Mouse (Mus musculus): Measurements from ENCODE around the gene Polr1d. TPM values are rescaled to one million over a fixed set of nuclear protein-coding genes. Genes with fewer than 3 reads are reported as not detected.

Gene Polr1d
- total RNA-seq, 2 experiments from 2014 or later = 83.4 to 85.4 TPM

DNA sequence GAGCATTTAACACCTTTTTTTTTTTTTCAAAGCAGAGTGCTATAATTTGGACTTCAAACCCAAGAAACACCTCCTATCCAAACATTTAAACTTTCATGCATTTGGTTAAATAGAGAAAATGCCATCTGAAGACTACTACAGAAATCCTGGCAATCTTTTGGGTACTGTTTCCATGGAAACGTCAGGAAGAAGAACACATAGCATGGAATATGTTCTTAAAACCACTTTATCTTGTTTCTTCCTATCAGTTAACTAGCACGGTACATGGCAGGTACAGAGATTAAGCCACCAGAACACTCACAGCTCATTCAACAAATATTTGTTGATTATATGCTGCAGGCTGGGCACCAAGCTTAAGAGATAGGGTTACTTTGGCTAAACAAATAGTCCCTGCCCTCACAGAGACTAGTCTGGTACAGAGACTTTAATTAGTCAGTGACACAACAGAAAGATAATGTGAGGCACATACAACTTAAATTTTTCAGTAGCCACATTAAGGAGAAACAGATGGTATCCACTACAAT is 22.0 kb upstream of the Polr1d start:
- DNase-seq (ENCODE audit: low spot score) = no peak

DNA sequence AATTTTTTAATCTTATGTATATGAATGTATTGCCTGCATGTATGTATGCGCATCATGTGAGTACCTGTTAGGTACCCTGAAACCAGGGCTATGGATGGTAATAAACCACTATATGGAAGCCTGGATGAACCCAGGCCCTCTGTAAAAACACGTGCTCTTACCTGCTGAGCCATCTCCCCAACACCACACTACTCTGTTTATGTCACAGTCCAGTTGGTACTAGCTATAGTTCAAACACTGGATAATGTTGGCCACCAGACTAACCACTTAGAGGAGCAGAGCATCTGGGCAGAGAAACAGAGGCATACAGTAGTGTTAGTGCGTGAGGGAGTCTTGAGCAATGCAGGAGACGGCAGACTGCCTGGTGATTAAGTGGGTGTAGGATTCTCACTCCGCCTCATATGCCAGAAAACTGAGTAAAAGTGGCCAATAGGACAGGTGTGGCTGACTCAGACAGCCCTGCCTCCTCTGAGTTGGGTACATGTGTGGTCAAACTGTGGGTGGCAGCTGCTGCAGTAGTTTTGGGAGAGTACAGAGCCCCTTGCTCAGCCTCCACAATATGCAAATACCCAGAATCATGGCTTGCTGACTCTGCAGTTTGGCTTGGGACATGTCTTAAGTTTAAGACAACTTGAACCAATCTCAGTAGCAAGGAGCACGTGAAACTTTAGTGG is 21.1 kb upstream of the Polr1d start:
- no peak for DNase-seq (ENCODE audit: low spot score)

DNA sequence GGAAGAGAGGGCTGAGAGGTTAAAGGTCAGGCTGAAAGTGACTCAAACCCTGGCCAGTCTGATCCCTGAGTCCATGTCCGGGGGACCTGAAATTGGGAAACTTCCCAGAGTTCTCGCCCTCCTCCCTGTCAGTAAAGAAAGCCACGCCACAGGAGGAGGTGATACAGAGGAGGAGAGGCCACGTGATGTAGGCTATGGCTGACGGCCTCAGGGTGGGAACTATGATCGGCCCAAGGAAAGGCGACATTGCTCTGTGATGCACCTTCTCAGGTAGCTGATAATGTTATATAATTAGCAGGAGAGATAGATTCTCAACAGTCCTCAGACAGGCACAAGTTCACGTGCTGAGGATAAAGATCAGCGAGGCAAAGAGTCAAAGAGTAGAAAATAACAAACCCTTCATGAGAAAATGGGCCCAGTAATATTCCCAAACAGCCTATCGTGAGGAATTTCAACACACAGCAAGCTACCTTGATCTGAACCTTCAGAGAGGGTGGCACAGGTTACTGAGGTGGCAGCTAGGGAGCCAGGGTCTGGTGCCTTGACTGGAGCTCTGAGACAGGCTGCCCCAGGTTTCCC is 20.0 kb upstream of the Polr1d start:
- no peak for DNase-seq (ENCODE audit: low spot score)

DNA sequence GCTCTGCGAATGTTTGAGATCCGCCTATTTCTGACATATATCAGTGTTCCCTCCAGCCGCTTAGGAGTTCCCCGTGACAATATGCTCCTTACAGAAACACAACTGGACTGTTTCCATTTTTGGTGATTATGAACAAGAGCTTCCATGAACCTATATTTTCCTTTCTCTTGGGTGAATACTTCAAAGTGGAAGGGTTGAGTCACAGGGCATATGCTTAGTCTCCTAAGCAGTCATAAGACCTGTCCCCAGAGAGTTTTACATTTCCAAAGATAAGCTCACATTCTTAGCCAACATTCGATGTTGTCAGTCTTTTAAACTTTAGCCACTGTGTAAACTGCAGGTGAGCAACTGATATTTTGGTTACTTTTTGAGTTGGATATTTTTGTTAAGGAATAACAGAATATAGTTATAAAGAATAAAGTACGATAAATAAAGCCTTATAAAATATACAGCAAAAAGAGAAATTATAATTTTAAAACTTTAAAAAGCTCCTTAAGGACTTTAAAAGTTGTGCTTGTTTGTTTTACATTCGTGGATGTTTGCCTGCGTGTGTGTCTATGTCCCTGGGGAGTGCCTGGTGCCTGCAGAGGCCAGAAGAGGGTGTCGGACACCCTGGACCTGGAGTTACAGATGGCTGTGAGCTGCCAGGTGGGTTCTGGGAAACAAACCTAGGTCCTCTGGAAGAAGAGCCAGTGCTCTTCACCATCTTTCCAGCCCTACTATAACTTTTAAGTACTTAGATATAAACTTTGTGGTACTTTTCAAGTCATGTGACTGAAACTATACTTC is 19.0 kb upstream of the Polr1d start:
- no peak for DNase-seq (ENCODE audit: low spot score)

DNA sequence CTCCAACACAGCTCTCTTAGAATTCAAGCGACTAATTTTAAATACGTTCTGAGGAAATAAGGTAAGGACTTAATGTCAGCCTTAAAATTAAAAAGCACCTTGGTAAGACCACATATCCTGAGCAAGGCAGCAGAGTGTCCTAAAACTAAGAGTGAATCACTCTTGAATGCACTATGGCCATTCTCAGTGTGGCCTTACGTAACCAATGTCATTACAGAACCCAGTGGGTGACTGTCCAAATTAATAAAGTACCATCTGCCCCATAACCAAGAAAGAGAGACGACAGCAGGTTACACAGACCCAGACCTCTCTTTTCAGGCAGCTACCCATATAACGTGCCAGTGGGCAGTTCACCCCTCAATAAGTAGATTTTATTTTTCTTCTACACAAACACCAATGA is 18.2 kb upstream of the Polr1d start:
- no peak for DNase-seq (ENCODE audit: low spot score)

DNA sequence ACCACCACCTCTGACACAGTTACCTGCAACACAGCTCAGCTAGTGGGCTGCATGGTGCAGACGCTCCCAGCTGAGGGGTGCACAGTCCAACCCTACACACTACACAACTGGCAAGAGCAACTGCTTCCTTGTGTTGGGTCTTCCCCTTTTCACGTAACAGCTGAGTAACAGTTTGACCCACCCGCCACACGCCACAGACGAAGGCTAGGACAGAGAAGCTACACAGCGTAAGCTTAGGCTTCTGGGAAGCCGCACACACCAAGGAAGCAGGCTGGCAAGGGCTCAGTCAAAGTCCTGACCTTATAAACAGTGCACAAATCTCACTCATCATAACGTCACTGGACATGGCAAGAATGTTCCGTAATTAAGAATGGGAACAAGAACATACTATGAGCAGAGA is 17.5 kb upstream of the Polr1d start:
- DNase-seq (ENCODE audit: low spot score) = no peak

DNA sequence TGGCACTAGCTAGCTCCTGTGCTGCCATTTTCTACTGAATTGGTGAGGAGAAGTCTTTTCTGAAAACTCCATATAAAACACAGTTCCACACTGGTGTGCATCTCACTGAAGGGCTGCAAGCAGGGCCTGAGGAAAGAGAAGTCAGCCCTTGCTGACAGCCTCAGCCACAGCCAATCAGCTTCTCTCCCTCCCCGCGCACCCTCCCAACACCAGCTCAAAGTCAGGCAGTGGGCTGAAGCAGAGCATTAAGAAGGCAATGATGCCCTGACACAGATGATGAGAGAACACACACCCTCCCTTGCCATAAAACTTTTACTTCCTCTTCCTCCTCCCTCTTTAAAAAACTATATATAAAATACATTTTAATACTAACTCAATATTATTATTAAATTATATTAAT is 16.8 kb upstream of the Polr1d start:
- no peak for DNase-seq (ENCODE audit: low spot score)

DNA sequence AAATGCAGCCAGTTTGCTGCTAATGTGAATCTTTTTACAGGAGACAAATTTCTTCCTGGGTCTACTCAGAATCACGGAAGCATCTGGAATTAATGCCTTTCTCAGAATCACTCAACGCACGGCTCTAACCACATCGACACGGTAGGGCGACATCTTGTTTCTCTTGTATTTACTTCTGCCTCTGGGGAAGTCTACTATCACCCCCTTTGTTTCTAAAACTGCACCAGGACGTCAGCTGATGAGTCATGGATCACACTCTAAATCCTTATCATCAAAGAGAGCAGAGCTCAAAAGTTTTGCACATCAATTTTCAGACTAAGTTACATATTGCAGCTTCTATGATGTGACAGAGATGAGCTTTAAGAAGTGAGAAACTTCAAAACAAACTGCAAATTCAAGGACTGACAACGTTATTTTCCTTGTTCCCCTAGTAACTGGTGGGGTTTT is 13.6 kb upstream of the Polr1d start:
- no peak for DNase-seq (ENCODE audit: low spot score)

DNA sequence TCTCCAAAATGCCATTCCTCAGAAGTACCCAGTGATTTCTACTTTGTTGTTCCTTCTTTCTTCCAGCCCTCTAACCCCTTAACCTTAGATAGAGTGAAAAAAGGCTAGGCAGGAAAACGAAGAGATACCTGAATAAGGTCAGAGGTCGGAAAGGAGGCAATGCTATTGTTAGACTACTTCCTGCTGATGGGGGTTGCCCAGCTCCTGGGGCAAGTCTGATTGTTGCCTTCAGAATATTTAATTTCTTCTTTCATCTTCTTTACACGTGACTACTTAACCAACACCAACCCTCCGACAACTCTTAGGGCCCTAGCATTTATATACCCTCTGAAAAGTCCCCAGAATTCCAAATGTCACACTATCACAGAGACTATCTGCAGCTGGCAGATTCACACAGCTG is 10.7 kb upstream of the Polr1d start:
- DNase-seq (ENCODE audit: low spot score) = no peak

DNA sequence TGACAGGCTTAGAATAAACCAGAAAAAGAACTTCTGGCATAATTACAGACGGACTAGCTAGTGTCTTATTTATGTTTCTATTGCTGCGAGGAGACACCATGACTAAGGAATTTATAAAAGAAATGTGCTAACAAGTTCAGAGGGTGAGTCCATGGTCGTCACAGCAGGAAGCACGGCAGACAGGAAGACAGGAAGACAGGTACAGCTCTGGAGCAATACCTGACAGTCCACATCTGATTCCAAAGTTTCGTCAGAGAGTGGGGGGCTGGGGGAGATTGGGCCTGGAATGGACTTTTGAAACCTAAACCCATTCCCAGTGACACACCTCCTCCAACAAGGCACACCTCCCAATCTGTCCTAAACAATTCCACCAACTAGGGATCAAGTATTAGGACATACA is 9.9 kb upstream of the Polr1d start:
- DNase-seq (ENCODE audit: low spot score) = no peak

DNA sequence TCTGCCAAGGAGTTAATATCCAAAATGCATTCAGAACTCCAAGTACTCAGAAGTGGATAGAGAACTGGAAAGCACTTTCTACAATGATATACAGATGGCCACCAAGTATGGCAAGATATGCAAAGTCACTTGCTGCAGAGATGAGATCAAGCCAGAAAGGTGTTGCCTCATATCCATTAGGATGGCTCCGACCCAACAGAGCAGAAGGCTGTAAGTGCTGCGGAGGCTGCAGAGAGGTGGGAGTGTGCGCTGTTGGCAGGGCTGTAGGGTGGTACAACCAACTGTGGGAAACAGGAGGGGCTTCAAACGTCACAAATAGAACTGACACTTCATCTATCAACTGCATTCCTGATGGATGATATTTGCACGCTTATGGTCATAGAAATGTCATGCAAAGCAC is 8.0 kb upstream of the Polr1d start:
- no peak for DNase-seq (ENCODE audit: low spot score)

DNA sequence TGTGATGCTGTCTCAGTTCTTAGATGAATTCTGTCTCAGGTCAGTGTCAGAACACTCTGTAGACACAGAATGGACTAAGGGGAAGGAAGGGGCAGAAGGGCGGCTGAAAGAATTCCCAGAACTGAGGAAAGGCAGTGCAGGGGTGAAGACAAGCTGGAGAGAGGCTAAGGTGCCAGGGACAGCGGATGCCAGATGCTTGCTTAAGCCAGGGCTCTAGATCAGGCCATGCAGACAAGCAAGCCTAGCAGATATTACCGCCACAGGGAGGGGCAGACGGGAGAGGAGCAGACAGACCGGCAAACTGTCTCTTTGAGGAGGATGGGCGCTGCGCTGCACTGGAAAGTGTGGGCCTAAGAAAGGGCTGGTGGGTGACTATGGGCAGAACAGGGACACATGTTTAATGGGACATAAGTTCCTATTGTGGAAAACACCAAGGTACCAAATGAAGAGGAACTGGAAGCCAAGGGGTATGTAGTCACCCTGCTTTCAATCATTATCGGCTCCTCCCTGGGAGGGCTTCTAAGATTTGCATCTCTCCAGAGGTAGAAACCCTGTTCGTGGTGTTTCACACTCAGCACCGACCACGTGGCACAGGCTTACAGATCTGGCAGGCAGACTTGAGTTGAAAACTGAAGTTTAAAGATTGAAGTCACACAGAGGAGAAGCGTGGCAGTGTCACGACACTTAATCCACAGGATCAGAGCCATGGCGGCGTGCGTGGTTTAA is 5.9 kb upstream of the Polr1d start:
- DNase-seq (ENCODE audit: low spot score) = no peak

DNA sequence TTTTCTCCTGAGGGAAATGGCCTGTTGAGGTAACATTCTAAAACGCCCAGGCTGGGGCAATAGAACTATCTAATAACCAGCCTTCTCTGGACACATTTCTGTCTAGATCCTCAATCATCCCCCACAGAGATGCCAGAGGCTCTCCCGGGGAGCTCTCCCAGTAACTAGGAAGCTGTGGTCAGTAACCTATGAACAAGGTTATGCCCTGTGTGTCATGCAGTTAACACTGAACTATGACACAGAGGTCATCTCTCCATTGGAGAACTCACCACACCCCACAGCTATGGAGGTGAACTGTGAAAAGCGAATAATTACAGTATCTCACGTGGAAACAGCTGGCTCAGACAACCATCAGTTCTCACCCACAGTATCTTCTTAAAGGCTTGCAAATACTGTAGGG is 5.0 kb upstream of the Polr1d start:
- no peak for DNase-seq (ENCODE audit: low spot score)

DNA sequence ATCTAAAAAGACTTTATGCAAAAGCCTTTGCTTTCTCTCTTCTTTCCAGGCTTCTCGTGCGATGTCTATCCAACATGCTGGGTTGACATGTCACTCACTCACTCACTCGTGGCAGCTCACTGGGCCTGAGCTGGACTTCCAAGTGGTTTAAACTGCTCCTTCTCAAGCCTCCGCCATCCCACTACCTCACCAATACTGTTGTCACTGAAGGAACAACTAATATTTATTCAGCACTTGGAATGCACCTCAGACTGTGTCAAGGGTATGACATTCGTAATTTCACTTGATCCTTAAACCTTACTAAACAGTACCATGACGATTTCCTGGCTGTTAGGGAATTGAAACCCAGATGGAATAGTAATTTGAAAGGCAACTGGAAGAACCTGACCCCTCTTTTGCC is 3.0 kb upstream of the Polr1d start:
- no peak for DNase-seq (ENCODE audit: low spot score)

DNA sequence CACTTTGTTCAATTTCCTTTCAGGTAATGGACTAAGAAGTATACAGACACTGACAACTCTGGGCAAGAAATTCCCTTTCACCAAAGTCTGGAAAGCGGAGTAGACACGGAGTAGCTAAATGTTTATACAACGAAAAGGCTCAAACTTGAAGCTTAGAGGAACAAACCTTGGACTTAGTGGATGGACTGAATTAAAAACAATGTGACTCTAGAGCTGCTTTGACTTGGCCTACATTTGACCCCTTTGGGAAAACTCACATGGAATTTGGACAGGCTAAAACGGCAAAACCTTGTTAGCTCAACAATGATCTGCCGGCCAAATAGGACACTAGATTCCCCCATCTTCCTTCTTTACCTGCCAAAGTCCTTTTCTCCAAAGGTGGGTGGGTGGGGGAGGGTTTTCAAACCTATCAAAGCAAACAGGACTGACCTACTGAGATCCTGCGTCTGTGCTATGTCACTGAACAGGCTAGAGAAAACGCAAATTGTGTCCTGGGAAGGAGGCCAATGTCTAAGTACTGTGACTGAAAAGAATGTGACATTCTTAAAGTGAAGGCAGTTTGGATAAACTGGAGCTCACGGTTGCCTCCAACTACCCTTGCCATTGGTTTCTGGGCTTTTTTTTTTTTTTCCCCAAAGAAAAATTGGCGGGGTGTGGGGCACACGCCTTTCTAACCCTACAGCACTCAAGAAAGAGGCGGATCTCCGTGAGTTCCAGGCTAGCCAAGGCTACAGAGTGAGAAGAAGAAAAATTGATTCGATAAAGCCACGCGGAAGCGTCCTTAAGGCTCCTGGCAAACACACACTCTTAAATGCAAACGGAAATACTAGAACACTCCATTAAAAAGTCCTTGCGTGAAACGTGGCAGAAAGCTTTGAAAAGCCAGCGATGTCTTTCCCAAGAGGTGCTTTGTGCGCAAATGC is 1.5 kb upstream of the Polr1d start:
- peak; percentile 37 for DNase-seq (ENCODE audit: low spot score)

DNA sequence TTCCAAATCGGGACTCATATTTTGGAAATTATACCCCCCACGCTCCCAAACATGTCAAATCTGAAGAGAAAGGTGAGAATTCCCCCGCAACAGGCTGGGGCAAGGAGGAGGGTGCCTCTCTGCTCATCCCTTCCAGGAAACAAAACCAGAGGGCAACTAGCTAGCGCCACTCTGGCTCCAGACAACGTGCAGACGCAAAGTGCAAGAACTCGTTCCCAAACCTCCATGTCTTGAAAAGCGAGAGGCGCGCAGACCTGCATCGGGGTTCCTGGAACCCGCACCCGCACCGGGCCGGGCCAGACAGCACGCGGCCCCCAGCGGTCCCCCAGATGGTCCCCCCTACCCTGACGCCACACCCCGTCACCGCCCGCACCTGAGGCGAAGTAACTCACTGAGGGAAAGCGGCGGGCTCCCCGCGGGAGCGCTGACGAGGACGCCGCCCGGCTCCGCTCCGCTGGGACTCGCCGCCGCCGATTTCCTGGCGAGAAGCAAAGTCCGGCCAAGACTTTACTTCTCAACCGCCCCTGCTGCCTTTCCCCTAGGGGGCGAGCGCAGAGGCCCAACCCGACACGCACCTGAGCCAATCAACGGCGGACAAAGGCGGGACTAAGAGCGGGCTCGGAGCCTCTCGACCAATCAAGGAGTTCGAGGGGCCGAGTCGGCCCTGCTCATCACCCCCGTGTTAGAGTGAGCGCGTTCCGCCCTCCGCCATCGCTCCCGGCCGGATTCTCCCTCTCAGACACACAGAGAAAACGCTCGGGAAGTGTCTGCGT is 638 bp upstream of the Polr1d start, which contains the start of gene Lnx2:
TSS of gene Lnx2 (minus strand) at position 561 of the 773 bp plus-strand sequence.
- DNase-seq (ENCODE audit: low spot score) = peak; percentile 99

DNA sequence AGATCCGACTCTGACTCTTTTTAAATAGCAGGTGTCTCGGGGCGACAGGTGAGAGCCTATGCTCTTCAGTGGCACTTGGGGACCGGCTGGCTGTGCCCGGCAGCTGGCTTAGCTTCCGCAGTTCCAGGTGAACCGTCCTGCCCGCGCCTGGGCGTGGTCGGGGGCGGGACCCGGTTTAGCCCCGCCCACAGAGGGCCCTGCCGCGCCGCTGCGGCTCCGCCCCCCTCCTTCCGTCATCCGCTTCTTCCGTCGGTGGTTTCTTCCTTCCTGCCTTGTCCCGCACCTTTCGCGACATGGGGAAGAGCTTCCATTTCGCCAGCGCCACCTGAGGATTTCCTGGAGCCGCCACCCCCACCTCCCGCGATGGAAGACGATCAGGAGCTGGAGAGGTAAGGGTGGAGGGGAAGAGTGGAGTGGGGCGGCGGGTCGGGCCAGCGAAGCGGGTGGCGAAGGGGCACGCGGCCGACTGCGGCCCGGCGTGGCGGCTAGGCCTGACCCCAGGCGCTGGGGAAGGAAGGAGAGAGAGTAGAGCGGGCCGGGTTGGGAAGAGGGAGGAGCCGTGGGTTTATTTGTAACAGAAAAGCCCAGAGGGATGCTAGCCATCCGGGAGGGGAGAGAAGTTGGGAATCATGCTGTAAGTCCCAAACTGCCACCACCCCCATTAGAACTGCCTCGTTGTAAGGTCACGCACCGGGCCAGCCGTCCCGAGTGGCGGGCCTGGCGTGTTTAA is 620 bp downstream of the Polr1d start:
- peak; percentile 88 for DNase-seq (ENCODE audit: low spot score)

DNA sequence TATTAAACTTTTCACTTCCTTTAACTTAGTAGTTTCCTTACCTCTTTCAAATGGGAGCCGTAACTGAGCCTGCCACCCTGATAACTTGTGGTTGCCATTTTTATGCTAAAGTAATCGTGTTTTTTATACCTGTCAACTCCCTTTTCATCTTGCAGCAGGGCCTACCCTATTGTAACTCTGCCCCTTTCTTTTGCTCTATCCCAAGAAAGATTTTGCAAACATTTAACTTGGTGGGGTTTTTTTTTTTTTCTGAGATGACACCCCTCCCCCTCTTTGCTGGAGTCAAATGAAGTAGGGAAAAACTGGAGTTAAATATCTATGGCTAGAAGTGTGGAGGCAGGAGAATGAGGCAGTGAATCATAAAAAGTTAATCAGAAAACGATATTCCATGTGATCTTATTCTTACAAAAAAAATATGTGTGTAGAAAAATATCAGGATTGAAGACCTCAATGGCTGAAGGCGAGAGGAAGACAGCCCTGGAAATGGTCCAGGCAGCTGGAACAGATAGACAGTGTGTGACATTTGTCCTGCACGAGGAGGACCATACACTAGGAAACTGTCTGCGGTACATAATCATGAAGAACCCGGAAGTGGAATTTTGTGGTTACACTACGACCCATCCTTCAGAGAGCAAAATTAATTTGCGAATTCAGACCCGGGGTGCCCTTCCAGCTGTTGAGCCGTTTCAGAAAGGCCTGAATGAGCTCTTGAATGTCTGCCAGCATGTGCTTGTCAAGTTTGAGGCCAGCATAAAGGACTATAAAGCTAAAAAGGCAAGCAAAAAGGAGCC is 1.5 kb downstream of the Polr1d start:
- DNase-seq (ENCODE audit: low spot score) = no peak
